Mouse (Mus musculus) limb, embryonic 13.5 days (tissue): Measurements from ENCODE around the gene D17Wsu92e. TPM values are rescaled to one million over a fixed set of nuclear protein-coding genes. Genes with fewer than 3 reads are reported as not detected.

ENCODE experiments used
- ATAC-seq: fragments of 200-750 bp; cut with Nextera tagmentation; 2 replicates; pipeline ENCODE4 v1.8.0; 2017; ENCODE audit warnings: low read depth, moderate number of reproducible peaks, moderate TSS enrichment; ENCODE audit not compliant: low FRiP score
- H3K27ac ChIP-seq: fragments of 300-500 bp; sonication (generic); 2 replicates; pipeline ENCODE4 v1.5.1; 2015; ENCODE audit warnings: inconsistent platforms, mild to moderate bottlenecking, moderate library complexity
- H3K27me3 ChIP-seq: fragments of 300-500 bp; sonication (generic); 2 replicates; pipeline ENCODE4 v1.6.1; 2015; ENCODE audit warnings: mild to moderate bottlenecking, inconsistent platforms
- H3K36me3 ChIP-seq: fragments of 300-500 bp; sonication (generic); 2 replicates; pipeline ENCODE4 v1.6.1; 2015; ENCODE audit warnings: inconsistent platforms, mild to moderate bottlenecking, moderate library complexity
- H3K4me1 ChIP-seq: fragments of 300-500 bp; sonication (generic); 2 replicates; pipeline ENCODE4 v1.6.1; 2015; ENCODE audit warnings: inconsistent platforms
- H3K4me2 ChIP-seq: fragments of 300-500 bp; sonication (generic); replicated peaks from 2 replicates; pipeline ENCODE4 v1.6.1; 2015; ENCODE audit warnings: inconsistent platforms, mild to moderate bottlenecking, moderate library complexity
- H3K4me3 ChIP-seq: fragments of 300-500 bp; sonication (generic); 2 replicates; pipeline ENCODE4 v1.5.1; 2015; ENCODE audit warnings: moderate library complexity, mild to moderate bottlenecking, inconsistent platforms
- H3K9ac ChIP-seq: fragments of 300-500 bp; sonication (generic); 2 replicates; pipeline ENCODE4 v1.6.1; 2015; ENCODE audit warnings: mild to moderate bottlenecking, inconsistent platforms
- H3K9me3 ChIP-seq: fragments of 300-500 bp; sonication (generic); 2 replicates; pipeline ENCODE4 v1.6.1; 2016; ENCODE audit warnings: inconsistent platforms
- WGBS: fragments of 180-500 bp; shearing (Covaris S2); methylation state at CpG from one replicate; pipeline ENCODE4 v1.1.7; 2015; 5-methylcytosine and 5-hydroxymethylcytosine counted together
- polyA plus RNA-seq: library from polyadenylated mRNA; unstranded; fragments of >200 nt; fragmentation: Nextera tagmentation; extraction: Ambion mirVana; gene quantifications from 2 replicates; pipeline ENCODE4 v1.2.1, GENCODE M21; 2015

D17Wsu92e gene
- polyA plus RNA-seq, 1 experiment from 2014 or later = 18.2 TPM

- 91% methylated on average over 6 of the region's 6 CpGs for whole genome bisulfite sequencing
- peaks cover 40% of the 10 kb centered on the region for H3K36me3 ChIP-seq
- peaks cover 9% of the 10 kb centered on the region for H3K4me1 ChIP-seq
- no peak overlapping the region for H3K9ac ChIP-seq
- H3K27me3 ChIP-seq = no peaks in the 10 kb centered on the region
- H3K4me2 ChIP-seq = no peak overlapping the region
- H3K4me3 ChIP-seq = no peak overlapping the region
- no peak for ATAC-seq
- no peak overlapping the region for H3K27ac ChIP-seq
- H3K9me3 ChIP-seq = no peaks in the 10 kb centered on the region
These were observed 70.0 kb downstream of the D17Wsu92e start for GRCm38 (mm10) chr17:27750451-27750942.

DNA sequence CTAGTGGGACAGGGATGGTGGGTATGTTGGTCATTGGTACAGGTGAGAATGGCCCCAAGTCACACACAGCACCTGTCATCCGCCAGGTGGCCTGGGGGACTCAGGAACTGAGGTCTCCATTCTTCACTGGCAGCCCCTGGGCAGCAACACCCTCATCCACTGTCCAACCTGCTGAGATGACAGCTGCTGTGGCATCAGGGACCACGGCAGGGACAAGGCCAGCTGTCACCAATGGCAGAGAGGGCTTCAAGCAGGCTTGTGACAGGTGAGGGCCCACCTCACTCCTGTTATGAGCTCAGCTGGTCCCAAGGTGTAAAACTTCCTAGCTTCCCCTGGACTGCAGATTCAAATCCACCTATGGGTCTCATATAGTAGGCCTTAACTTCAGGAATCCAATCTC, 72.3 kb downstream of the D17Wsu92e start:
- Histone ChIP-seq H3K9ac (no peak overlapping the region), H3K4me3 (no peak overlapping the region), H3K4me2 (no peak overlapping the region), H3K36me3 (peaks cover 27% of the 10 kb centered on the region), H3K27me3 (no peaks in the 10 kb centered on the region), H3K4me1 (peaks cover 9% of the 10 kb centered on the region), H3K9me3 (no peaks in the 10 kb centered on the region), H3K27ac (no peak overlapping the region)
- no peak for ATAC-seq
- 87% methylated on average over 2 of the region's 2 CpGs for WGBS

GRCm38 (mm10) chr17:27746446-27746845, 74.0 kb downstream of the D17Wsu92e start:
- Histone ChIP-seq H3K9me3 (no peaks in the 10 kb centered on the region), H3K4me3 (no peak overlapping the region), H3K4me1 (peaks cover 9% of the 10 kb centered on the region), H3K27me3 (no peaks in the 10 kb centered on the region), H3K4me2 (no peak overlapping the region), H3K36me3 (peaks cover 10% of the 10 kb centered on the region; the same call in 1 of the 2 replicates), H3K9ac (no peak overlapping the region; the same call in 1 of the 2 replicates), H3K27ac (no peak overlapping the region)
- ATAC-seq = no peak
- WGBS = 60% methylated on average over 4 of the region's 4 CpGs

DNA sequence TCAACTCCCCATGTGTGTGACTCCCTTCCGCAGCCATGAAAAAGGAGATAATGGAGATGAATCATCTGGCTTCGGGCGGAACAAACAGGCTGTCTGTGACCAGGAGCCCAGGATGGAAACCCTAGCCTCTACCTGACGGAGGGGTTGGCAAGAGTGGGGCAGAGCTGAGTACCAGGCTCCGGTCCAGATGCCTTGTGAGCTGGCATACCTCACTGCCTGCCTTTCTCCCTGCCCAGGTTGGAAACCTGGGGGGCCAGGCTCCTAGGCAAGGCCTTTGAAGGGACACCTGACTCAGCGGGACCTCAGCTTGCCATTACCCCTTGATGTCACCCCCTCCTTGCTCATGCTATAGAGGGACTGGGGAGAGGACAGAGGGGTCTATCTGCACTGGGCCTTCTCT, 79.5 kb downstream of the D17Wsu92e start:
- no peaks in the 10 kb centered on the region for H3K36me3 ChIP-seq
- H3K4me3 ChIP-seq = no peak overlapping the region
- H3K27ac ChIP-seq = no peak overlapping the region
- H3K27me3 ChIP-seq = no peaks in the 10 kb centered on the region
- no peak overlapping the region for H3K9ac ChIP-seq
- ATAC-seq = no peak
- no peak overlapping the region for H3K4me2 ChIP-seq
- no peaks in the 10 kb centered on the region for H3K4me1 ChIP-seq
- 83% methylated on average over 6 of the region's 6 CpGs for WGBS
- no peaks in the 10 kb centered on the region for H3K9me3 ChIP-seq

DNA sequence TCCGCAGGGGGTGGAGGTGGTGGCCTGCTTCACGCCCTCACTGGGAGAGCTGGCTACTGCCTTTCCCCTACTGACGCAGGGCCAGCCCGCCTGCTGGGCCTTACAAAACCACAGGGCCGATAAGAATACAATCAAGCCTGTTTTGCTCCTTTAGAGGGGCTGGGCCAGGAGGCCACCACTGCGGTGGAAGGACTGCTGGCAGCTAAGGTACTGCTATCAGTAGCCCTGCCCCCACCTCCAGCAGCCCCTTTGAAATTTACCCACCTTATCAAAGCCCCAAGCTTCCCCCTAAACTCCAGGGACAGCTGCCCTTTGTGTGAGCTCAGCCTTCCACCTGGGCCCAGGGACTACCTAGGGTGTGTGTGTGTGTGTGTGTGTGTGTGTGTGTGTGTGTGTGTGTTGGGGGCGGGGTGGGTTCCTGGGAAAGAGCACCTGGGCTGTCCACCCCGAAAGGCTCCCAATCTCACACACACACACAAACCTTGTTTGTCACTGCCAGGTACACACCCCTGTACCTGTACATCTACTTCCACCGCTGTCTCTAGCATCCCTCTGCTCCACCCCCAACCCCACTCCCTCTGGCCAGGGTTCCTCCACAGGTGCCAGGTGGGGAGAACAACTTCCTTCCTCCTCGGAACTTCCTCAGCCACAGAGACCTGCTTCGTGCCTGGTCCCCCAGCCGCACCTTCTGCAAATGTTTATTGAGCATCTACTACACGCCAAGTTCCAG, 85.9 kb downstream of the D17Wsu92e start:
- WGBS = 26% methylated on average over 12 of the region's 13 CpGs
- Histone ChIP-seq H3K9ac (peak overlapping the region; percentile 10; the same call in 1 of the 2 replicates), H3K4me3 (no peak overlapping the region), H3K9me3 (no peaks in the 10 kb centered on the region), H3K36me3 (no peaks in the 10 kb centered on the region), H3K4me1 (0 out of 2 replicates have a peak, but pooled peaks cover 5% of the 10 kb centered on the region), H3K27ac (no peak overlapping the region), H3K27me3 (no peaks in the 10 kb centered on the region), H3K4me2 (no peak overlapping the region)
- no peak for ATAC-seq

- 84% methylated on average over 3 of the region's 3 CpGs for WGBS
- no peak overlapping the region for H3K27ac ChIP-seq
- H3K27me3 ChIP-seq = no peaks in the 10 kb centered on the region
- H3K4me3 ChIP-seq = no peak overlapping the region
- no peak overlapping the region for H3K4me2 ChIP-seq
- no peak overlapping the region for H3K9ac ChIP-seq
- ATAC-seq = no peak
- no peaks in the 10 kb centered on the region for H3K36me3 ChIP-seq
- H3K9me3 ChIP-seq = no peaks in the 10 kb centered on the region
- 0 out of 2 replicates have a peak, but pooled peaks cover 7% of the 10 kb centered on the region for H3K4me1 ChIP-seq
These were observed 87.8 kb downstream of the D17Wsu92e start for GRCm38 (mm10) chr17:27732694-27733093.

GRCm38 (mm10) chr17:27732152-27732551, 88.3 kb downstream of the D17Wsu92e start:
- Histone ChIP-seq H3K9me3 (no peaks in the 10 kb centered on the region), H3K4me3 (no peak overlapping the region), H3K9ac (no peak overlapping the region), H3K27ac (no peak overlapping the region), H3K4me2 (no peak overlapping the region), H3K4me1 (0 out of 2 replicates have a peak, but pooled peaks cover 7% of the 10 kb centered on the region), H3K36me3 (no peaks in the 10 kb centered on the region), H3K27me3 (no peaks in the 10 kb centered on the region)
- WGBS = 72% methylated on average over 5 of the region's 5 CpGs
- no peak for ATAC-seq

DNA sequence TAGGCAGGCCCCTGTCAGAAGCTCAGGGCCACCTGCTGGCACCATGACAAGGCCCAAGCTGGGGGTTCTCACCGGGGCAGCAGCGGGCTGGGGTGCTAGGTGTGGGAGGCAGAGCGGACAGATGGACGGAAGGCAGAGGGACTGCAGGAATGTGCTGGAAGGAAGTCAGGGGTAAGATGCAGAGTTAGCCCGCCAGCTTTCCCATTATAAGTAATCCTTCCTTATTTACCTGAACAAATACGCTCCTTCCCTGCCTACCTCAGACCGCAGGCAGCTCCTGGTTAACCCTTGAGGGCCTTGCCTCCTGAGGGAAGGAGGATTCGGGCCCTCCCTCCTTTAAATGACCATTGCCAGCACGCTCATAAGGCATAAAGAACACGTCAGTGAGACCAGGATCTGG, 91.7 kb downstream of the D17Wsu92e start, which contains the start of gene Spdef:
Gene Spdef, minus strand, starts transcription at position 186 of the 400 bp plus-strand sequence.
- Histone ChIP-seq H3K36me3 (no peaks in the 10 kb centered on the region), H3K4me1 (peaks cover 26% of the 10 kb centered on the region), H3K4me3 (no peak within 1 kb of the TSS), H3K27me3 (no peaks in the 10 kb centered on the region), H3K9me3 (no peaks in the 10 kb centered on the region), H3K27ac (no peak within 1 kb of the TSS), H3K4me2 (no peak within 1 kb of the TSS), H3K9ac (0 out of 2 replicates have a peak within 1 kb of the TSS, but pooled peaks have one; percentile 25)
- no peak for ATAC-seq
- WGBS = 65% methylated on average over 10 of the region's 10 CpGs

DNA sequence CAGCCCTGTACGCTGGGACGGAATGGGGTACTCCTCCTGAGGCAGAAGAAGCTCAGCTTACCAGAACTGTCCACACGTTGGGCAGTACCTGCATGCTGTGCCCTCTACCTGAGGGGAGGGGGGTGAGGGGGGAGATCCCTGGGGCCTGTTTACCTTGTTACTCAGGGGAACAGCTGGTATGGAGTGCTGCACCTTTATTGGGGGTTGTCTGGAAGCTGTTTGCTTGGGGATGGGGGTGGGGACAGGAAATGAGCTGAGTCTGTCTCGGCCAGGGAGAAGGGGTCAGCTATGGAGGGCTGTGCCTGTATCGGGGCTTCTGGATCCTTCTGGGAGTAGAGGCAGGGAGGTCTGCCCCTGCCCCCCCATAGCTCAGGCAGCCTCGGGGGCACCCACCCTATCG, 93.9 kb downstream of the D17Wsu92e start:
- H3K27ac ChIP-seq = no peak overlapping the region
- no peaks in the 10 kb centered on the region for H3K27me3 ChIP-seq

GRCm38 (mm10) chr17:27725412-27725811, 95.0 kb downstream of the D17Wsu92e start:
- Histone ChIP-seq H3K27me3 (no peaks in the 10 kb centered on the region), H3K36me3 (no peaks in the 10 kb centered on the region), H3K4me1 (peaks cover 26% of the 10 kb centered on the region), H3K4me3 (no peak overlapping the region), H3K27ac (no peak overlapping the region), H3K9ac (no peak overlapping the region), H3K9me3 (no peaks in the 10 kb centered on the region), H3K4me2 (peak overlapping the region; percentile 16; the same call in 1 of the 2 replicates)
- 13% methylated on average over 10 of the region's 10 CpGs for WGBS
- ATAC-seq = no peak

More for the DNA sequence above, 93.9 kb downstream of the D17Wsu92e start:
- no peak overlapping the region for H3K4me2 ChIP-seq
- peaks cover 26% of the 10 kb centered on the region for H3K4me1 ChIP-seq
- H3K9me3 ChIP-seq = no peaks in the 10 kb centered on the region
- H3K36me3 ChIP-seq = no peaks in the 10 kb centered on the region
- H3K9ac ChIP-seq = 0 out of 2 replicates have a peak overlapping the region, but pooled peaks have one; percentile 8
- H3K4me3 ChIP-seq = no peak overlapping the region
- ATAC-seq = no peak
- 20% methylated on average over 6 of the region's 7 CpGs for WGBS

GRCm38 (mm10) chr17:27725011-27725410, 95.4 kb downstream of the D17Wsu92e start:
- peaks cover 26% of the 10 kb centered on the region for H3K4me1 ChIP-seq

DNA sequence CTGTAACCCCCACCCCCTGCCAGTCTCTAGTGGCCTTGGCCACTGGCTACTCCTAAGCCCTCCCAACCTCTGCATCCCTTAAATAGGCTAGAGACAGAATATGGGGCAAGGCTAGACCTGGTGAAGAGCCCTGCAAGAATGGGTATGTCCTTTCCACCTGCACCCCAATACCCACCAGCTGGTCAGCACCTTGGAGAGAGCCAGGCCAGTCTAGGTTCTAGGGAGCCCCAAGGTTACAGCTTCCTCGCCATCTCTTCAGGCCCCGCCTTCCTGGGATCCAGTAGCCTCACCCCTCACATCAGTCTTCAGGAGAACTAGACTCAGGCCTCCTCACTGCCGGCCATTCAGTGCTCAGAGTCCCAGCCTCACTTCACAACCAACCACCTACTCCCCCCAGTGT, 96.1 kb downstream of the D17Wsu92e start:
- Histone ChIP-seq H3K4me2 (no peak overlapping the region), H3K36me3 (no peaks in the 10 kb centered on the region), H3K4me3 (no peak overlapping the region), H3K27ac (no peak overlapping the region), H3K9me3 (no peaks in the 10 kb centered on the region), H3K27me3 (no peaks in the 10 kb centered on the region), H3K9ac (no peak overlapping the region), H3K4me1 (peaks cover 26% of the 10 kb centered on the region)
- no peak for ATAC-seq
- WGBS = 18% methylated on average over 3 of the region's 3 CpGs

More at GRCm38 (mm10) chr17:27725011-27725410, 95.4 kb downstream of the D17Wsu92e start:
- Histone ChIP-seq H3K9me3 (no peaks in the 10 kb centered on the region), H3K36me3 (no peaks in the 10 kb centered on the region), H3K9ac (no peak overlapping the region), H3K4me3 (no peak overlapping the region), H3K4me2 (peak overlapping the region; percentile 16; the same call in 1 of the 2 replicates), H3K27ac (no peak overlapping the region), H3K27me3 (no peaks in the 10 kb centered on the region)
- WGBS = 45% methylated on average over 10 of the region's 10 CpGs
- ATAC-seq = no peak
